Mouse (Mus musculus): ENCODE data around the gene Npepl1. TPM values are rescaled to one million over a fixed set of nuclear protein-coding genes. Genes with fewer than 3 reads are reported as not detected.

The Npepl1 gene
- polyA plus RNA-seq, 2 experiments: 21.9 to 26.6 TPM

DNA sequence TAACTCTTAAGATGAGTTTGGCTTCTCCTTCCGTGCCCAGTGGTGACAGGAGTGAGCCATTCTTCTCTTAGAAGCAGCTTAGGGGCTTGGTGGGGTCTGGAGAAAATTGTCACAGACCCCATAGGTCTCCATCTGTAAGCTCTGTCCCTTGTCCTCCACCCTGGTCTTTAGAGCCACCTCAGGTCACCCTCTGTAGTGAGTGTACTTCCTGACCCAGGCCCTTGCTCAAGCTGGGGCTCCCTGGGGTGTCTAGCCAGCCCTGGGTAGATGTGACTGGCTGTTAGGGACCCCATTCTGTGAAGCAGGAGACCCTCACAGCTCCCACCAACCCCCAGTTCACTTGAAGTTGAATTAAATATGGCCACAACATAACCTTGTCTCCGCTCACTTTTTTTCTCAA is 12.2 kb downstream of the Npepl1 start:
- Histone ChIP-seq H3K4me3 (ENCODE audit: insufficient read depth in 1 of 2, low read depth in 2 of 2, low read length in 2 of 2) (no peak overlapping the region), H3K36me3 (replicated peaks; ENCODE audit: control insufficient read depth, insufficient read depth, low read depth) (peaks cover 2% of the 10 kb centered on the region; the same call in 1 of the 2 replicates), H3K27ac (no peak overlapping the region), H3K9me3 (ENCODE audit: control insufficient read depth, low read length) (no peaks in the 10 kb centered on the region), H3K9ac (replicated peaks) (no peak overlapping the region), H3K4me2 (ENCODE audit: low read depth) (no peak overlapping the region), H3K27me3 (ENCODE audit: control insufficient read depth, insufficient read depth, low read length) (no peaks in the 10 kb centered on the region), H3K4me1 (replicated peaks; ENCODE audit: control insufficient read depth in 2 of 2, insufficient read depth in 2 of 2, low read length in 1 of 2) (no peaks in the 10 kb centered on the region)
- TF ChIP-seq EP300 (IDR thresholded peaks at IDR 0.05; ENCODE audit: low read depth): no peak
- no peak for TF ChIP-seq CTCF (IDR thresholded peaks at IDR 0.05; ENCODE audit: low read depth)
- no peak for DNase-seq (ENCODE audit: low read depth in 3 of 3, low spot score in 3 of 3)
- WGBS (ENCODE audit: insufficient replicate concordance): 67% methylated on average over 2 of the region's 2 CpGs
- no peak for ATAC-seq (ENCODE audit: insufficient read depth)

DNA sequence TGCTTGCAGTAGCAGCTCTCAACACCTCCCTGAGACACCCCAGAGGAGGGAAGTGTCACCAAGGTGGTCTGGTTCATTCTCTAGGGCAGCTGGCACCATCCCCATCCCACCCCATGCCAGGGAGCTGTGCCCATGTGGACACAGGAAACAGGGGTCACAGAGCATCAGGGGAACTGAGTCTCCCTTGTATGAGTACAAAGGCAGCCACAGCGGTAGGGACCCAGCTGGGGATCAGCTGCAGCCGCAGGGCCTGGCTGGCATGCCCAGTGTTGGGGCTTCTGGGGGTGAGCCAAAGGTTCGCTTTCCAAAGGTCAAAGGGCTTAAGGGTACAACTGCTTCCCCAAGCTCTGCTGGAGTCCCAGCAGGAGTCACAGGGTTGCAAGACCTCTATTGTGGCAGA is 13.6 kb downstream of the Npepl1 start:
- WGBS (ENCODE audit: insufficient replicate concordance): 74% methylated on average over 3 of the region's 3 CpGs
- H3K9me3 ChIP-seq (ENCODE audit: control insufficient read depth, low read length): no peaks in the 10 kb centered on the region
- no peak for ATAC-seq (ENCODE audit: insufficient read depth)
- no peak overlapping the region for H3K4me3 ChIP-seq (ENCODE audit: insufficient read depth in 1 of 2, low read depth in 2 of 2, low read length in 2 of 2)
- H3K27ac ChIP-seq: no peak overlapping the region
- no peaks in the 10 kb centered on the region for H3K27me3 ChIP-seq (ENCODE audit: control insufficient read depth, insufficient read depth, low read length)
- H3K9ac ChIP-seq (replicated peaks): no peak overlapping the region
- peaks cover 2% of the 10 kb centered on the region; the same call in 1 of the 2 replicates for H3K36me3 ChIP-seq (replicated peaks; ENCODE audit: control insufficient read depth, insufficient read depth, low read depth)
- no peak for DNase-seq (ENCODE audit: low read depth in 3 of 3, low spot score in 3 of 3)
- TF ChIP-seq CTCF (IDR thresholded peaks at IDR 0.05; ENCODE audit: low read depth): no peak
- no peak for TF ChIP-seq EP300 (IDR thresholded peaks at IDR 0.05; ENCODE audit: low read depth)
- no peak overlapping the region for H3K4me2 ChIP-seq (ENCODE audit: low read depth)
- no peaks in the 10 kb centered on the region for H3K4me1 ChIP-seq (replicated peaks; ENCODE audit: control insufficient read depth in 2 of 2, insufficient read depth in 2 of 2, low read length in 1 of 2)

DNA sequence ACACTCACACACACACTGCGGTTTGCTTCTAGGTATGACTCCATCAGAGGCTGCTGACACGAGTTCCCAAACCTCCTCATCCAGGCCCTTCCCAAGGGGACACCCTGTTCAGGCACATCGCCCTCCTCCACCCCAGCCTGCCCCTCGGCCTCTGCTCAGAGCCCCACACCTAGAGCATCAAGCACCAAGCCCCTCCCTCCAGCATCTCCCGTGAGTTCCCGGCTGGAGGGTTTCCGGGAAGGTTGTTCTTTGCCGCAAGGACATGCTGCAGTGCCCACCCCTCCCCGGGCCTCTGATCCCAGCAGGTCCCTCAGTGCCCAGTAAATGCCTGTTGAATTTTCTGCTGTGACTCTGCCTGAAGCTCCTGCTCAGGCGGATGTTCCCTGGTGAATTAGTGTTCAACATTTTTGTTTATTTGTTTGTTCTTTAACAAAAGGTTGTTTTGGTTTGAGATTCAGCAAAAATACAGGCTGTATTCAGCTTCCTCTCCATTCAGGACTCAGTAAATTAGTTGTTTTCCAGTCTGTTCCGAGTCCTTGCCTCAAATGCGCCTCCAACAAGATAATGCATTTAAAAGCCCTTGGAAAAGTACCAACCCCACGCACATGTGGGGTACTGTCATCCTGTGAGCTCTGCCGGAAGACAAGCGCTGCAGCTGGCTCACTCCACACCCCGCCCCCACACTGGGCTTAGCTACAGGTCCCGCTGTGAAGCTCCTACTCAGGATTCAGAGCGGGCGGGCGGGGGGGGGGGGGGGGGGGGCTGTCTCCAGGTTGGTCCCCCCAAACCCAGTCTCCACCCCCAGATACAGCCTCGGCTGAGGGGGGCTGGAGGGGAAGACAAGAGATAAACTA is 16.6 kb downstream of the Npepl1 start:
- DNase-seq (ENCODE audit: low read depth in 3 of 3, low spot score in 3 of 3) (no peak), ATAC-seq (ENCODE audit: insufficient read depth) (no peak)
- no peaks in the 10 kb centered on the region for H3K27me3 ChIP-seq (ENCODE audit: control insufficient read depth, insufficient read depth, low read length)
- H3K36me3 ChIP-seq (replicated peaks; ENCODE audit: control insufficient read depth, insufficient read depth, low read depth): no peaks in the 10 kb centered on the region
- no peak overlapping the region for H3K27ac ChIP-seq
- no peak overlapping the region for H3K4me2 ChIP-seq (ENCODE audit: low read depth)
- H3K4me1 ChIP-seq (replicated peaks; ENCODE audit: control insufficient read depth in 2 of 2, insufficient read depth in 2 of 2, low read length in 1 of 2): no peaks in the 10 kb centered on the region
- WGBS (ENCODE audit: insufficient replicate concordance): 13% methylated on average over 19 of the region's 21 CpGs
- no peak overlapping the region for H3K4me3 ChIP-seq (ENCODE audit: insufficient read depth in 1 of 2, low read depth in 2 of 2, low read length in 2 of 2)
- no peak overlapping the region for H3K9ac ChIP-seq (replicated peaks)
- no peaks in the 10 kb centered on the region for H3K9me3 ChIP-seq (ENCODE audit: control insufficient read depth, low read length)
- TF ChIP-seq EP300 (IDR thresholded peaks at IDR 0.05; ENCODE audit: low read depth): no peak
- TF ChIP-seq CTCF (IDR thresholded peaks at IDR 0.05; ENCODE audit: low read depth): no peak

DNA sequence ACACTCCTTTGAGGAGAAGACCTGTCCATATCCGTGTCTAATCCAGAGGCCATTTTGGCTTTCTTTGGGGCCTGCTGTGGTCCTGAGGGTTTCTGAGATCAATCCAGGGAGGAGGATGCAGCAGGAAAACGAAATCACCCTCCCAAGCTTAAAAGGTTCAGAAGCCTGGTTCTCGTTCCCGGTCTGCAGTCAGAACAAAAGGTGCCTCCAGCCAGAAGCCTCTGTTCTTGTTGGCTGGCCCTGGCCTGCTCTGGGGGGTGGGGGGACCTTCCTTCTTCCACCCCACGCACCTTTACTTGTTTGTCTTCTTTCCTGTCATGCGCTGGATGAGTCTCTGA is 17.2 kb downstream of the Npepl1 start:
- H3K36me3 ChIP-seq (replicated peaks; ENCODE audit: control insufficient read depth, insufficient read depth, low read depth): no peaks in the 10 kb centered on the region
- H3K4me2 ChIP-seq (ENCODE audit: low read depth): no peak overlapping the region
- H3K4me3 ChIP-seq (ENCODE audit: insufficient read depth in 1 of 2, low read depth in 2 of 2, low read length in 2 of 2): no peak overlapping the region
- no peak for ATAC-seq (ENCODE audit: insufficient read depth)
- no peak for TF ChIP-seq CTCF (IDR thresholded peaks at IDR 0.05; ENCODE audit: low read depth)
- no peak for TF ChIP-seq EP300 (IDR thresholded peaks at IDR 0.05; ENCODE audit: low read depth)
- H3K27me3 ChIP-seq (ENCODE audit: control insufficient read depth, insufficient read depth, low read length): no peaks in the 10 kb centered on the region
- H3K4me1 ChIP-seq (replicated peaks; ENCODE audit: control insufficient read depth in 2 of 2, insufficient read depth in 2 of 2, low read length in 1 of 2): peaks cover 0 to 5% of the 10 kb centered on the region in 2 experiments; a peak in 1 of 4 replicates
- DNase-seq (ENCODE audit: low read depth in 3 of 3, low spot score in 3 of 3): no peak
- no peak overlapping the region for H3K27ac ChIP-seq
- H3K9me3 ChIP-seq (ENCODE audit: control insufficient read depth, low read length): no peaks in the 10 kb centered on the region
- H3K9ac ChIP-seq (replicated peaks): no peak overlapping the region
- 36% methylated on average over 6 of the region's 6 CpGs for WGBS (ENCODE audit: insufficient replicate concordance)

DNA sequence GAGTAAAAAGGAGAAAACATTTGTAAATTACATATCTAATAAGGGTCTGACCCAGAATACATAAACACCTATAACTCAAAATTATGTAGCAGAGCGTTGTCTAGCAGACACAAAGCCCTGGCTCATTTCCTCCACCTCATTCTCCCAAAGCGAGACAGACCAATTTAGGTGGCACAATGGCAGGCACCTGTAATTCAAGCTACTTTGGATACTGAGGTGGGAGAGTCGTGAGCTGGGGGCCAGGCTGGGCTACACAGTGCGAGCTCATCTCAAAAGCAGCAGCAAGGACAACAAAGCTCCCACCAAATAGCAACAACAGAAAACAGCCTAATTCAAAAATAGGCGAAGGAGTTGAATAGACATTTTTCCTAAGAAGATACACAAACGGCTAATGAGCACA is 18.8 kb downstream of the Npepl1 start:
- Histone ChIP-seq H3K4me1 (replicated peaks; ENCODE audit: control insufficient read depth in 2 of 2, insufficient read depth in 2 of 2, low read length in 1 of 2) (peaks cover 0 to 7% of the 10 kb centered on the region in 2 experiments; a peak in 2 of 4 replicates), H3K27ac (no peak overlapping the region), H3K9ac (replicated peaks) (no peak overlapping the region), H3K4me3 (ENCODE audit: insufficient read depth in 1 of 2, low read depth in 2 of 2, low read length in 2 of 2) (no peak overlapping the region), H3K4me2 (ENCODE audit: low read depth) (no peak overlapping the region), H3K27me3 (ENCODE audit: control insufficient read depth, insufficient read depth, low read length) (no peaks in the 10 kb centered on the region), H3K9me3 (ENCODE audit: control insufficient read depth, low read length) (no peaks in the 10 kb centered on the region), H3K36me3 (replicated peaks; ENCODE audit: control insufficient read depth, insufficient read depth, low read depth) (no peaks in the 10 kb centered on the region)
- WGBS (ENCODE audit: insufficient replicate concordance): 61% methylated on average over 6 of the region's 6 CpGs
- TF ChIP-seq EP300 (IDR thresholded peaks at IDR 0.05; ENCODE audit: low read depth) (no peak), CTCF (IDR thresholded peaks at IDR 0.05; ENCODE audit: low read depth) (no peak)
- DNase-seq (ENCODE audit: low read depth in 3 of 3, low spot score in 3 of 3) (no peak), ATAC-seq (ENCODE audit: insufficient read depth) (no peak)

All from liver, embryonic 14.5 days (tissue).